Mouse (Mus musculus): ENCODE results near the gene Foxp1.

DNA sequence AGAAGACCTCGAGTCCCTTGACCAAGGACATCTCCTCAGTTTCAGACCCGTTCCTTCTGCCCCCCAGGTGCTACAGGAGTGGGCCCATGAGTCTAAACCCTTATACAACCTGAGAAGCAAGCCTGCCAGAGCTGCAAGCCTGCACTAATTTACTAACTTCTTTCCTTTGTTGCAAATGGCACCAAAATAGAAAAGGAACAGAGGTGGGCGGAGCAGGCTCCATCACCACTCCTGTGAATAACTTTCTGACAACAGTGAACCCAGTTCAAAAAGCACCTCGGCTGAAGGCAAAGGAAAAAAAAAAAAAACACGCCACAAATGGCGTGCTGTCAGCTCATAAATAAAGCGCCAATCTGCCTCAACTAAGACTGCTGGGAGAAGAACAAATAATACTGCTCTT lies 81.4 kb downstream of the Foxp1 start:
- TF ChIP-seq CTCF (IDR thresholded peaks at IDR 0.05; ENCODE audit: control insufficient read depth, insufficient read depth, low read length): no peak
- no peak for TF ChIP-seq POLR2A (IDR thresholded peaks at IDR 0.05; ENCODE audit: borderline replicate concordance, control insufficient read depth, low read depth, low read length)

Data from bone marrow, adult 2 months (tissue).